Mouse (Mus musculus): ENCODE measurements around the gene Kirrel3.
A peak's percentile ranks its signal among the peaks of the same experiment; 100 is the strongest.

Kirrel3 gene

GRCm38 (mm10) chr9:34485759-34486431 lies at the start of gene Kirrel3:
Gene Kirrel3 (plus strand): TSS chr9:34485894.
- peak; percentile 73 for DNase-seq (ENCODE audit: low read depth, low spot score)

- DNase-seq (ENCODE audit: low read depth, low spot score) = no peak
Observed at GRCm38 (mm10) chr9:34440721-34441120, 45.0 kb upstream of the Kirrel3 start.

- no peak for DNase-seq (ENCODE audit: low read depth, low spot score)
Observed at GRCm38 (mm10) chr9:34443950-34444349, 41.7 kb upstream of the Kirrel3 start.

- no peak for DNase-seq (ENCODE audit: low read depth, low spot score)
Observed at GRCm38 (mm10) chr9:34446497-34447350, 39.0 kb upstream of the Kirrel3 start.

GRCm38 (mm10) chr9:34447736-34448135 lies 38.0 kb upstream of the Kirrel3 start:
- no peak for DNase-seq (ENCODE audit: low read depth, low spot score)

- no peak for DNase-seq (ENCODE audit: low read depth, low spot score)
Observed at GRCm38 (mm10) chr9:34448467-34448866, 37.2 kb upstream of the Kirrel3 start.

GRCm38 (mm10) chr9:34458189-34458588 lies 27.5 kb upstream of the Kirrel3 start:
- DNase-seq (ENCODE audit: low read depth, low spot score) = no peak

GRCm38 (mm10) chr9:34459968-34460367 lies 25.7 kb upstream of the Kirrel3 start:
- DNase-seq (ENCODE audit: low read depth, low spot score) = no peak

GRCm38 (mm10) chr9:34463666-34464065 lies 22.0 kb upstream of the Kirrel3 start:
- no peak for DNase-seq (ENCODE audit: low read depth, low spot score)

- no peak for DNase-seq (ENCODE audit: low read depth, low spot score)
Observed at GRCm38 (mm10) chr9:34466058-34466457, 19.6 kb upstream of the Kirrel3 start.

GRCm38 (mm10) chr9:34469180-34469579 lies 16.5 kb upstream of the Kirrel3 start:
- DNase-seq (ENCODE audit: low read depth, low spot score) = no peak

GRCm38 (mm10) chr9:34476206-34476605 lies 9.5 kb upstream of the Kirrel3 start:
- no peak for DNase-seq (ENCODE audit: low read depth, low spot score)

GRCm38 (mm10) chr9:34478494-34478893 lies 7.2 kb upstream of the Kirrel3 start:
- DNase-seq (ENCODE audit: low read depth, low spot score) = no peak

- no peak for DNase-seq (ENCODE audit: low read depth, low spot score)
Observed at GRCm38 (mm10) chr9:34483236-34483635, 2.5 kb upstream of the Kirrel3 start.

GRCm38 (mm10) chr9:34484665-34485064 lies 1.0 kb upstream of the Kirrel3 start:
- DNase-seq (ENCODE audit: low read depth, low spot score) = peak; percentile 29

GRCm38 (mm10) chr9:34488267-34488666 lies 2.6 kb downstream of the Kirrel3 start:
- DNase-seq (ENCODE audit: low read depth, low spot score) = no peak

GRCm38 (mm10) chr9:34488700-34489315 lies 3.1 kb downstream of the Kirrel3 start:
- peak; percentile 75 for DNase-seq (ENCODE audit: low read depth, low spot score)

GRCm38 (mm10) chr9:34489316-34489710 lies 3.6 kb downstream of the Kirrel3 start:
- no peak for DNase-seq (ENCODE audit: low read depth, low spot score)

- DNase-seq (ENCODE audit: low read depth, low spot score) = no peak
Observed at GRCm38 (mm10) chr9:34489760-34490159, 4.1 kb downstream of the Kirrel3 start.

- no peak for DNase-seq (ENCODE audit: low read depth, low spot score)
Observed at GRCm38 (mm10) chr9:34492121-34492520, 6.4 kb downstream of the Kirrel3 start.

GRCm38 (mm10) chr9:34493571-34493970 lies 7.9 kb downstream of the Kirrel3 start:
- no peak for DNase-seq (ENCODE audit: low read depth, low spot score)

- DNase-seq (ENCODE audit: low read depth, low spot score) = no peak
Observed at GRCm38 (mm10) chr9:34498126-34498525, 12.4 kb downstream of the Kirrel3 start.
